Mouse (Mus musculus) layer of hippocampus, postnatal 36 days (tissue): ENCODE data around the gene Rfc3. TPM values are rescaled to one million over a fixed set of nuclear protein-coding genes. Genes with fewer than 3 reads are reported as not detected.
A peak's percentile ranks its signal among the peaks of the same experiment; 100 is the strongest.
"Not testable (repeated sequence)": the region's sequence is repeated elsewhere in the genome, so short reads cannot be mapped to it uniquely, and the experiment has no call there.

Experiments used
- DNase-seq, 2 experiments: peaks; one replicate each; pipeline ENCODE4 v3.0.0; 2022
- total RNA-seq, 2 experiments: library from RNA; stranded (reverse); gene quantifications; 2 replicates each; pipeline ENCODE4 v1.2.3; 2021

Rfc3 gene
- 10 to 100 TPM in 1 of 2 experiments, 1 to 10 TPM in 1; 8.9 to 10.5 TPM for total RNA-seq

DNA sequence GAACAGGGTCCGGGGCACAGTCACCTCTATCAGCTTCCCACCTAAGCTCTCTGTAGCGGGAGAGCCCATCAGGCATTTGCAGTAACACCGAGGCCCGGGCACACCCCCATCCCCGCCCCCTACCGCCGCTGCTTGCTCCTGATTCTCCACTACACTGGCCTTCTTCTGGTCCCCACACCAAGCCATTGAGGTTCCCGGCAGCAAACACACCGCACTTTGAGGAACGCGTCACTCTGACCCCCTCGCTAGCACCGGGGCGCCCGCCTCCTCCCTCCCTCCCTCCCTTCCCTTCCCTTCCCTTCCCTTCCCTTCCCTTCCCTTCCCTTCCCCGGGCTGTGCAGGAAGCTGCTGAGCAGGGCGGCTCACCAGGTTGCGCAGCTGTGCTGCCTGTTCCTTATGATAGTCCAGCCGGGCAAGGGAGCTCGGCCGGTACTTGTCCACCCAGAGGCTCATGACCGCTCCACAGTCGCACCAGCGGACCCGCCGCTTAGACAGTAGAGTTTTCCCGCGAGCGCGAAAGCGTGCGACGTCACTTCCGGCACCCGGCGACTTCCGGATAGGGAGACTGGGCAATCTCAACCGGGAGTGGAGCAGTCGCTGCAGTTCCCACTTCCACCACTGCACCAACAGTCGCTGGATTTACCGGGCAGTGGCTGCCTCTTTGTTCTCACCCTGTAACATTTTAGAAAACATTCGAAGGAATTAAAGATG lies at the start of gene Rfc3:
Gene Rfc3 (minus strand): TSS at position 543 of the 711 bp plus-strand sequence.
- peak; percentile 93 for DNase-seq

DNA sequence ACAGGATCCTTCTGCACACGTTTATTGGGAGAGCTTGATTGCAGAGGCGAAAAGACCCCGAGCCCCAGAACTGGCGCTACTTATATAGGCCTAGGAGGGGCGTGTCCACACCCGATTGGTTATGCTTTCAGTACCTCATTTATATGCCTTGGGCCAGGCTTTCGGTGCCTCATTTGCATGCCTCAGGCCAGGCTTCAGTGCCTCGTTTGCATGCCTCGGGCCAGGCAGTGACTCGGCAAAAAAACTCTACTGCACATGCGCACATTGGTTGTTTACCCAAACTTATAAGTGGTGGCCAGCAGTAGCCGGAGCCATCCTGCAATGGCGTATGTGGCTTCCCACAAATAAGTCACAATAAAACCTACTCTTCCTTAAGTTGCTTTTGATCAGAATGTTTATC lies 42.6 kb upstream of the Rfc3 start:
- DNase-seq, result not testable (repeated sequence)

DNA sequence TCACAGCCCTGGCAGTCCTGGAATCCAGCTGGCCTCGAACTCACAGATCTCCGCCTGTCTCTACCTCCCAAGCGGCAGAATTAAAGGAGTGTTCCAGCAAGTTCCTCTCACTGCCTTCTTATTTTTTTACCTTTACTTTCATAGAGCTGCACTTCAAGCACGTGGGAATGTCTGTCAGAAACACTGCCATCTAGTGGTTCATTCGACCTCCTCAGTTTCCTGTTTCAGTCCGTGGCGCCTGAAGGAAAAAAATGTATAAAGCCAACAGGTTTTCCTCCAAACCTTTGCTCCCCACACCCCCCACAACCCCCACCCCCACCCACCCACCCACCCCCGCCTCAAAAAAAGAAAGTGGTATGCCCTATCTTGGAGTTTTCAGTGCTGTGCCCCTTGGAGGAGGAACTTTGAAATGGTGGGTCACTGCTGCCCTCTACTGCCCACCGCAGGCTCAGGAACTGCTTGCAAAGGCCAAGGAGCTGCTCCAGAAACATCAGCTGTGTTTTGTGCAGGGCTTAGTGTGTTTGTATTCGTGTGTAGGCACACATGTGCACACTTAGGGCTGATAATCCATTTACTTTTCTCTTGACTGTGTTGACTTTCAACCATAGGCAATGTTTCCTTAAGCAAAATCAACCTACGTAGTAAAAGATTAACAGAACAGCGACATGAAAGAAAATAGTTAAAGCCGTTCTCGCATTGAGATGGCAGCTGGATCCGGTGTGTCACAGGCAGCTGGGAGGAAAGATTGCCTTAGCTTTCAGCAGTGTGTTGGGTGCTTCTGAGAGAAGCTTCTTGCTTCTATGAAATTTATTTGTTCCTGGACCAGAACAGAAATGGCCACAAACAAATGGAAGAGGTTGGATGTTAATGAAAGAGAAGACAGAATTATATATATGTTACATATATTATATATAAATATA lies 35.8 kb upstream of the Rfc3 start:
- peak; percentile 51 to 73 for DNase-seq

DNA sequence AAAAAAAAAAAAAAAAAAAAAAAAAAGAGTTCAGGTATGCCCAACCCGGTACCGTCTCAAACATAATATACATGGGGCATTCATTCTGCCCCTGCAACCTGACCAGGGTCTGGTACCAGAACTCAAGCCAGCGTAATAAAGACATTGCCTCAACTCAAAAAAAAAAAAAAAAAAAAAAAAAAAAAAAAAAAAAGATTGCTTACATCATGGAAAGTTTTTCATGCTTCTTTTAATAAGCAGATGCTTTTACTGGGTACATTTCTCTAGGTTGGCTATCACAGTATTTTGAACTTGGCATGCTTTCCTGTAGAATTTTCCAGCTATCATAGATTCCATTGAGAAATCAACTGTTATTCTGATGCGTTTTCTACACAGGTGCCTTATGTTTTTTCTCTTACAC lies 11.2 kb upstream of the Rfc3 start:
- no peak for DNase-seq

DNA sequence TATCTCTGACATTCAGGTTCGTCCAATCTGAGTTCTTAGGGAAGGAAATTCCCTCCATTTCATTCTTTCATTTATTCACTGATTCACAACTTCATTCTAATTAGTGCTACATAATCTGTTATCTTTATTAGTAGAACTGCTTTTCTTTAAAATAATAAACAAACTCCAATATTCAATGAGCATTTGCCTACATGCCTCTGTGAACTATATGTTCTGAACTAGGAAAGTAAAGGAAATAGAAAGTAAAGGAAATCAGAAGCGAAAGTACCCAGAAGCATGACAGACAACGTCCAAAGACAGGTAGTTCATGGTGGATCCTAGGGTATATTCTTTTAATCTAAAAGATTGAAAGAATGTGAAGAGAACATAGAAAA lies 356 bp upstream of the Rfc3 start:
- no peak for DNase-seq

DNA sequence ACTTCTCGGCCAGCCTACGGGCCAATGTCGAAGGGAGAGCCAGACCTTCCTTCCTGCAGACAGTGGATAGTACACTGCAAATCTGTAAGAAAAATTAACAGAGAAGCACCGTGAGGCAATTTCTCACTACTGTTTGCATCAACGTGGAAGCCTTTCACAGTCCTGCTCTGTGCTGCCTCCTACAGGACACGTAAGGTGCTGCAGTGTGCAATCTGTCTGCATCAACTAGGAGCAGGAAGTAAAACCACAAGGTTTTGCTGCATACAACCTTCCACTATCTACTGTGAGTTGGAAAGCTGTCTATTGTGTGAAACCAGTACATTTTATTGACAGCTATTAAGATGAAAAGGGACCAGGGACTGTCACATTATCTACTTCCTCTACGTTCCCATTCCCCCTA lies 6.2 kb downstream of the Rfc3 start:
- DNase-seq, result no peak

DNA sequence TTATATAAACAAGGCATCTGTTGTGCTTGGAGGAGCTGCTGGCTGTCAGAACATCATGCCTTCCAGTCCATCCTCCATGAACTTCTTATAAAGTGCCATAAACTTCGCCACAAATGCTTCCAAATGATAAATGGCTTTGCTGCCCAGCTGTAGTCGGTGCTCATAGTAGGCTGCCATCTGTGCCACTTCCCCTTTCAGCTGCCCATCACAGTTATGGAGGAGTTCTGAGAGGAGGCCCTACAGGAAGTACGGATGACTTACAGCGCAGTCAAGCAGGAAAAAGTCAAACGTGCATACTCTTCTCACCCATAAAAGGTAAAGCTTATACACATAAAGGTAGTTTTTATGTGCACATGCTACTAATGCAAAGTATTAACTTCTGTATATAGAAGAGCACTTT lies 8.2 kb downstream of the Rfc3 start:
- DNase-seq, result no peak

DNA sequence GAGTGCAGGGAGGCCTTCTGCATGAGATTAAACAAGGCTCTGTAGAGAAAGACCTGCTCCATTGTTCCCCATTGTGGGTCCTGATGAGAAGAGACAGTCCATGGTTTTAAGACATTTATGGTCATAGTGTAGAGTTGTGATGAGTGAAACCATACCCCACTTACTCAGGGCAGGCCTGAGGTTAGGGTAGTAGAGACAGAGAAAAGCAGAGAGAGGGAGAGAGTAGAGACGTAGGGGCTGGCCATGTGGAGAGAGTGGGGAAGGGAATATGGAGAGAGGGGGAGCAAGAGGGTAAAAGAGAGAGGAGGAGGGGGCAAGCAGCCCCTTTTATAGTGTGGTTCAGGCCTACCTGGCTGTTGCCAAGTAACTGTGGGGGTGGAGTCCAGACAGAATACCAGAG lies 8.9 kb downstream of the Rfc3 start:
- no peak for DNase-seq

DNA sequence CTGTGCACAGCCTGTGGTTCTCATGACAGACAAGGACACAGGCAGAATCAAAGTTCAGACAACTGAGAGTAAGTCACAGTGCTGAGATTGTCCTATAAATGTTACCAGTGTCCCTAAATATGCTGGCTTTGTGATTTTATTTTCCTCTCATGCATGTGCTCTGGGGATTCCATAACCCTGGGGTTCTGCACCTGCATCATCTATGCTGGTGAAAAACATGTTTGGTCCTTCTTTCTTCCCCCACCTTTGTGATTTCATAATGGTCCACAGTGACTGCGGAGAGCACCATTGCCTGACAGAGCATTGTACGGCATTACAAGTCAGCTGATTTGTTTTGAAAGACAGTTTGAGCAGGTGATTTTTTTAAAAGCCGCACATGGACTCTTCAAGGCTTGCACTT lies 45.1 kb downstream of the Rfc3 start, which contains the start of gene Vmn2r18:
Gene Vmn2r18 (minus strand): TSS at position 101 of the 400 bp plus-strand sequence.
- no peak for DNase-seq

DNA sequence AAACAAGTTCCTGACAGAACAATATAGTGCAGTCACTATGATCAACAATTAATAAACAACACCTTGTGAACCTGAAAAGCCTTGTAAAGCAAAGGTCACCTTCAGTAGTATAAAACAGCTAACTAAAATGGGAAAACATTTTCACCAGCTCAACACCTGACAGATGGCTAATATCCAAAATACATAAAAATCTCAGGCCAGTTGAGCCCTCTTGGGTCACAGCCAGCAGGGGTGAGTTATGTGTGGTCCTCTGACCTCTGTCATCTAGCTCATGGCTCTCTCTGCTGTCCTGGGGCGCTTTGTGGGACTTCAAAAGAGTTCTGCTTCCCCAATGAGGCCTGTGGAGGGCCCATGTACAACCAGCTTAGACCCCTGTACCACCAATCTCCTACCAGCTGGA lies 49.3 kb downstream of the Rfc3 start:
- DNase-seq, result no peak

Other genes with a start within 250 kb of the Rfc3 start
- not detected for gene Gm42906, start 223.1 kb downstream of the Rfc3 start, total RNA-seq
- not detected for gene Vmn2r18, start 45.2 kb downstream of the Rfc3 start, total RNA-seq